Mouse (Mus musculus) lung, adult 2 months (tissue): ENCODE measurements around the gene Stt3b. TPM values are rescaled to one million over a fixed set of nuclear protein-coding genes. Genes with fewer than 3 reads are reported as not detected.

ENCODE experiments used
- DNase-seq: peaks from one replicate; pipeline ENCODE4 v3.0.0; 2022
- H3K4me1 ChIP-seq: fragments of 200-500 bp; 2 replicates; pipeline ENCODE4 v1.6.1; 2011; ENCODE audit warnings: low read length; ENCODE audit not compliant: control insufficient read depth, insufficient read depth
- H3K4me3 ChIP-seq: fragments of 200-500 bp; replicated peaks from 2 replicates; pipeline ENCODE3; 2011; ENCODE audit warnings: low read depth, mild to moderate bottlenecking, control low read depth, low read length; ENCODE audit errors: extremely low read depth
- CTCF ChIP-seq: fragments of 200-500 bp; IDR thresholded peaks from 2 replicates; pipeline ENCODE4 v1.5.1; 2011; ENCODE audit warnings: mild to moderate bottlenecking, low read length, control low read depth; ENCODE audit not compliant: insufficient read depth
- POLR2A ChIP-seq: fragments of 200-500 bp; IDR thresholded peaks from 2 replicates; pipeline ENCODE4 v1.6.1; 2011; ENCODE audit warnings: low read depth, mild to moderate bottlenecking, control low read depth, low read length, borderline replicate concordance; ENCODE audit errors: extremely low read depth
- WGBS: fragments of 180-500 bp; shearing (Covaris S2); methylation state at CpG from one replicate; pipeline ENCODE4 v1.1.7; 2018; 5-methylcytosine and 5-hydroxymethylcytosine counted together
- polyA plus RNA-seq: library from polyadenylated mRNA; depleted of rRNA; stranded (reverse); fragments of >200 nt; gene quantifications from 2 replicates; pipeline ENCODE4 v1.2.3, GENCODE M21; 2012

Gene Stt3b
- polyA plus RNA-seq, 1 experiment = 50.4 TPM

- Histone ChIP-seq H3K4me3 (no peak overlapping the region), H3K4me1 (no peaks in the 10 kb centered on the region)
- 74% methylated on average over 6 of the region's 6 CpGs for WGBS
- DNase-seq = no peak
- TF ChIP-seq CTCF (no peak), POLR2A (no peak)
These were observed 8.6 kb upstream of the Stt3b start for GRCm38 (mm10) chr9:115318621-115319375.

DNA sequence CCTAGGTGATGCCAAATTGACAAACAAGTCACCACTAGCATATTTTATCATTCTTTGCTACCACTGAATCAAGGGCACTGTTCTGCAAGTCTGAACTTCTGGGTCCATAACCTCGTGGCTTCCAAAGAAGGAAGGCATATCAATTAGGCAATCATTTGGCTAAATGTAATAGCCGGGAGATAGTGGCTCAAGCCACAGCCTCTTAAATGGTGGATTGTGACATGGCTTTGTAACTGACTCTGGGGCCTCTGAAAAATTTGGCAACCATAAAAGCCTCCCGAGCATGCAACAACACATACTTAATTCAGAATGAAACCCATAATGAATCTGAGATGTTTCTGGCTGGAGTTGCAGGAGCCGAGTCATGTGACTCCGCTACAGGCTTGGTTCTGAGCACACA is 6.8 kb upstream of the Stt3b start:
- WGBS = 80% methylated on average over 5 of the region's 5 CpGs
- no peak for DNase-seq
- no peaks in the 10 kb centered on the region for H3K4me1 ChIP-seq
- TF ChIP-seq CTCF (no peak), POLR2A (no peak)
- no peak overlapping the region for H3K4me3 ChIP-seq

DNA sequence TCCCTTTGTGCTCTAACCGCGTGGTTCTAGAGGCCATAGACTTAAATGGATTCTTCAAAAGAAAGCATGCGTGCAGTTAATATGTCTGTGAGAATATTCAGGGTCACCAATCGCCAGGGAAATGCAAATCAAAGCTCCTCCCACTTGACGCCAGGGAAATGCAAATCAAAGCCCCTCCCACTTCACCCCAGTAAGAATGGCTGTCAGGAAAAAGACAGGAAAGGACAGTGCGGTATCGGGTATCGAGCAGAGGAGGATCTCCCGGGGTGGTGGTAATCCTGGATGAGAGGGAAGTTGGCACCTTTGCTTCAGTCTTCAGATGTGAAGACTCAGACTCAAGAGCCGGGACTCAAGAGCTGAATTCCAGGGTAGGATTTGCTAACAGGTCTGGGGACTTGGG is 4.3 kb upstream of the Stt3b start:
- Histone ChIP-seq H3K4me3 (peak overlapping the region; percentile 33), H3K4me1 (no peaks in the 10 kb centered on the region; the same call in 1 of the 2 replicates)
- TF ChIP-seq POLR2A (no peak), CTCF (no peak)
- DNase-seq = no peak
- 26% methylated on average over 10 of the region's 10 CpGs for WGBS

DNA sequence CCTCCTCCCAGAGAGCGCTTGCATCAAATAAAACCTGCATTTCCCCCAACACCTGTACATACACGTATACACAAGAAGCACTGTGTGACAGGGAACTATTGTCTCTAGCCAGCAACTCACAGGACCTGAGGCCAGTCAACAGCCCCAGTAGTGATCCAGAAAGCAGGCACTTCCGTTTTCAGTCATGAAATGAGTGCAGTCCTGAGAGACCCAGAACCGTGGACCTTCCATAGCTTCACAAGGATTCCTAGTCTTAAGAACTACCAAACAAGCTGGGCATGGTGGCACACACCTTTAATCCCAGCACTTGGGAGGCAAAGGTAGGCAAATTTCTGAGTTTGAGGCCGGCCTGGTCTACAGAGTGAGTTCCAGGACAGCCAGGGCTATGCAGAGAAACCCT is 3.6 kb upstream of the Stt3b start:
- WGBS = 89% methylated on average over 5 of the region's 5 CpGs
- TF ChIP-seq POLR2A (no peak), CTCF (no peak)

DNA sequence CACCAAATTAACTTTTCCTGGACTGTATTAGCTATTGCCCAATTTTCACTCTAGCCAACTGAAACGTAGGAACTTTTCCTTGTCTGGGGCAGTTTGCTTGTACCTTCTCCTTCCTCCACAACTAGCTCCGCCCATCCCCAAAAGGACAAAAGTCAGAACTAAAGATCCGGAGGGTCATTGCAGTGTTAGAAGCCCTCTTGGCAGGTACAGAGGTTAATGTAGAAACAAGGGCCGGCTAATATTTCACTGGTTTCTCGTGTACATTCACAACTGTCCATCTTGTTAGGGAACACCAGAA is 951 bp upstream of the Stt3b start:
- 9% methylated on average over 5 of the region's 5 CpGs for WGBS
- TF ChIP-seq POLR2A (no peak), CTCF (no peak)
- Histone ChIP-seq H3K4me3 (no peak overlapping the region), H3K4me1 (peaks cover 5% of the 10 kb centered on the region; the same call in 1 of the 2 replicates)
- no peak for DNase-seq

More for the DNA sequence above, 3.6 kb upstream of the Stt3b start:
- no peak for DNase-seq
- H3K4me3 ChIP-seq = no peak overlapping the region
- no peaks in the 10 kb centered on the region; the same call in 1 of the 2 replicates for H3K4me1 ChIP-seq

GRCm38 (mm10) chr9:115309977-115310345 is 260 bp downstream of the Stt3b start:
- Histone ChIP-seq H3K4me1 (peaks cover 7% of the 10 kb centered on the region), H3K4me3 (peak overlapping the region; percentile 87)
- DNase-seq = no peak
- WGBS = 0% methylated on average over 42 of the region's 42 CpGs
- TF ChIP-seq CTCF (no peak), POLR2A (peak; percentile 61; the same call in 1 of the 2 replicates)

DNA sequence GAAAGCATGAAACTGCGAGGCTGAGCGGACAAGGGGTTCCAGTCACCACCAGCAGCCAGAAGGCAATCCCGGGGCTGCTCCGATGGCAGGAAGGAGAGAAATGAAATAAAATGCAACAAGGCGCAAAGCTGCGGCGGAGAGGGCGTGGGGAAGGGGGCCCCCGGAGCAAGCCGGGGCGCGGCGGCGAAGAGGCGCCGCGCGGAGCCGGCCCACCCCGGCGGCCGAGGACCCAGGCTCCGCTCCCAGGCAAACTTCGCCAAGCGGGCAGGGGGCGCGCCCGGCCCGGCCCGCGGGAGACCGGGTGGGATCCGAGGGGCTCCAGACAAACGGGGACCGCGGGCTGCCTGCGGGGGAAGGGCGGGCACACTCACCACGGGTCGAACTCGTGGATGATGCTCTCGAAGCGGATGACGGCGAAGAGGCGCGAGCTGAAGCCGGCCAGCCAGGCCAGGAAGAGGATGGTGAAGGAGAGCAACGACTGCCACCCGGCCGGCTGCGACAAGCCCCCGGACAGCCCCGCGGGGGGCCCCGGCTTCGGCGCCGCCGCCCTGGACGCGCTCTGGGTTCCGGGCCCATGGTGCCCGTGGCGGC is 745 bp downstream of the Stt3b start:
- WGBS = 1% methylated on average over 65 of the region's 65 CpGs
- Histone ChIP-seq H3K4me3 (peak overlapping the region; percentile 87), H3K4me1 (peaks cover 12% of the 10 kb centered on the region)
- no peak for DNase-seq
- TF ChIP-seq POLR2A = 0 out of 2 replicates have a peak, but pooled peaks have one; percentile 1
- no peak for TF ChIP-seq CTCF

DNA sequence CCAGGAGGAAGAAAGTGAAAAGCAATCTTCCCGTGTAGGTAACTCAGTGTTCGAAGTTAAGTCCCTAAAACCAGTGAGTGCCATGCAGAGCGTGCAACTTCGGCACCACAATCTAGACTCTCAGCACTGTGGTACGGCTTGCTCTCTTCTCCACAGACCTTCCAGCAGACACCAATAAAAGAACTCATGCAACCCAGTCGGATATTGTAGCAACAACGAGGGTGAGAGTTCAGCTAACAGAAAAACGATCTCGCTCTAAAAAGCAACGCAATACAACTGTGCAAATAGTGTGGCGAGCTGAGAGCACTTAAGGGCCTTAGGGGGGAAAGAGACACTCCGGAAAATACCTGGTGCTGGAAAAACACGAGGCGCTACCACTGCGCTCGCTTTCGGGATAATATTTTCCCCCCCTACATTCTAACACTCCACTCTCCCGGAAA is 1.3 kb downstream of the Stt3b start:
- WGBS = under 1% methylated on average over 18 of the region's 18 CpGs
- H3K4me1 ChIP-seq = peaks cover 12% of the 10 kb centered on the region
- TF ChIP-seq POLR2A (no peak), CTCF (no peak)
- peak; percentile 57 for DNase-seq
- peak overlapping the region; percentile 87 for H3K4me3 ChIP-seq

GRCm38 (mm10) chr9:115308401-115308800 is 1.8 kb downstream of the Stt3b start:
- 20% methylated on average over 4 of the region's 4 CpGs for WGBS
- H3K4me1 ChIP-seq = peaks cover 12% of the 10 kb centered on the region
- DNase-seq = no peak
- peak overlapping the region; percentile 87 for H3K4me3 ChIP-seq
- TF ChIP-seq POLR2A = no peak
- no peak for TF ChIP-seq CTCF

GRCm38 (mm10) chr9:115306202-115306601 is 4.0 kb downstream of the Stt3b start:
- TF ChIP-seq POLR2A (no peak), CTCF (no peak)
- no peak for DNase-seq
- WGBS = 5% methylated on average over 6 of the region's 6 CpGs
- Histone ChIP-seq H3K4me1 (peaks cover 19% of the 10 kb centered on the region), H3K4me3 (peak overlapping the region; percentile 24)
